Mouse (Mus musculus) olfactory bulb, adult 2 months (tissue): ENCODE data around the gene Rflnb.

Experiments used
- CTCF ChIP-seq: fragments of 200-500 bp; IDR thresholded peaks from 2 replicates; pipeline ENCODE4 v1.5.1; 2012; ENCODE audit warnings: low read depth, mild to moderate bottlenecking, low read length, moderate library complexity; ENCODE audit not compliant: insufficient read depth
- POLR2A ChIP-seq: fragments of 200-500 bp; IDR thresholded peaks from 2 replicates; pipeline ENCODE4 v1.6.1; 2012; ENCODE audit warnings: mild to moderate bottlenecking, low read depth, low read length, moderate library complexity; ENCODE audit not compliant: insufficient read depth

DNA sequence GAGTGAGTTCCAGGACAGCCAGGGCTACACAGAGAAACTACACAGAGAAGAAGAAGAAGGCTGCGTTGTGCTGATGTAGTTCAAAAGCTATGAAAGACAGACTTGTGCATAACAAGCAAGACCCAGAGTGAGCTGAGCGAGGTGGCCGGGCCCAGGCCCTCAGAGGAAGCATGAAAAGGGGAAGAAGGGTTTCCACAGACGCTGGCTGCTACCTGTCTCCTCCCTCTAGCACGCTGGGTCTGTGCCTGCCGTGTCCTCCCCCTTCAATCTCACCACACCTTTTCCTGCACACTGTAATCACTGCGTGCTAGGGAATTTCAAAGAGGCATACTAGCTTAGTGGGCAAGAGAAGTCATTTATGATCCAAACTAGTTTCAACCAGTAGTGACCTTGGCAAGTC is 36.8 kb upstream of the Rflnb start:
- TF ChIP-seq POLR2A (no peak), CTCF (no peak)
